Mouse (Mus musculus) lung, postnatal 0 days (tissue): Measurements from ENCODE around the gene Nabp2.

ENCODE experiments used
- CTCF ChIP-seq: IDR thresholded peaks from 2 replicates; pipeline ENCODE4 v1.5.1; 2016; ENCODE audit warnings: antibody characterized with exemption, mild to moderate bottlenecking
- EP300 ChIP-seq: IDR thresholded peaks from 2 replicates; pipeline ENCODE4 v1.6.1; 2016; ENCODE audit warnings: antibody characterized with exemption, mild to moderate bottlenecking, control low read depth

GRCm38 (mm10) chr10:128460270-128460630 is 49.0 kb upstream of the Nabp2 start:
- TF ChIP-seq EP300: no peak
- no peak for TF ChIP-seq CTCF
